Mouse (Mus musculus) lung, postnatal 0 days (tissue): ENCODE results near the gene Spata6. TPM values are rescaled to one million over a fixed set of nuclear protein-coding genes. Genes with fewer than 3 reads are reported as not detected.

Experiments used
- ATAC-seq: fragments of 200-750 bp; cut with Nextera tagmentation; 2 replicates; pipeline ENCODE4 v1.8.0; 2017; ENCODE audit warnings: moderate library complexity
- DNase-seq: peaks from one replicate; pipeline ENCODE4 v3.0.0-alpha.2; 2016; ENCODE audit warnings: low spot score
- H3K27ac ChIP-seq: fragments of 300-500 bp; sonication (generic); 2 replicates; pipeline ENCODE4 v1.5.1; 2014; ENCODE audit warnings: antibody characterized with exemption, mild to moderate bottlenecking, low read length, mixed read lengths
- H3K27me3 ChIP-seq: fragments of 300-500 bp; sonication (generic); replicated peaks from 2 replicates; pipeline ENCODE4 v1.6.1; 2014; ENCODE audit warnings: low read length, mixed read lengths; ENCODE audit not compliant: insufficient read depth
- H3K36me3 ChIP-seq: fragments of 300-500 bp; sonication (generic); 2 replicates; pipeline ENCODE4 v1.6.1; 2014; ENCODE audit warnings: low read length, mixed read lengths; ENCODE audit not compliant: insufficient read depth
- H3K4me1 ChIP-seq: fragments of 300-500 bp; sonication (generic); 2 replicates; pipeline ENCODE4 v1.6.1; 2014; ENCODE audit warnings: antibody characterized with exemption, low read depth, low read length, mixed read lengths; ENCODE audit not compliant: insufficient read depth
- H3K4me2 ChIP-seq: fragments of 300-500 bp; sonication (generic); replicated peaks from 2 replicates; pipeline ENCODE4 v1.6.1; 2014; ENCODE audit warnings: low read depth, mild to moderate bottlenecking, low read length, moderate library complexity, mixed read lengths
- H3K4me3 ChIP-seq: fragments of 300-500 bp; sonication (generic); 2 replicates; pipeline ENCODE4 v1.5.1; 2014; ENCODE audit warnings: low read depth, low read length
- H3K9ac ChIP-seq: fragments of 300-500 bp; sonication (generic); replicated peaks from 2 replicates; pipeline ENCODE4 v1.6.1; 2014; ENCODE audit warnings: low read depth, mild to moderate bottlenecking
- H3K9me3 ChIP-seq: fragments of 300-500 bp; sonication (generic); 2 replicates; pipeline ENCODE4 v1.6.1; 2016; ENCODE audit warnings: low read length, mixed read lengths
- CTCF ChIP-seq: IDR thresholded peaks from 2 replicates; pipeline ENCODE4 v1.5.1; 2016; ENCODE audit warnings: antibody characterized with exemption, mild to moderate bottlenecking
- EP300 ChIP-seq: IDR thresholded peaks from 2 replicates; pipeline ENCODE4 v1.6.1; 2016; ENCODE audit warnings: antibody characterized with exemption, mild to moderate bottlenecking, control low read depth
- WGBS: fragments of 180-500 bp; shearing (Covaris S2); extraction: QIAGEN DNeasy Blood & Tissue Kit; methylation state at CpG from one replicate; pipeline ENCODE4 v1.1.7; 2014; 5-methylcytosine and 5-hydroxymethylcytosine counted together
- polyA plus RNA-seq: library from polyadenylated mRNA; unstranded; fragments of >200 nt; fragmentation: Nextera tagmentation; extraction: Ambion mirVana; gene quantifications from 2 replicates; pipeline ENCODE4 v1.2.1, GENCODE M21; 2015

Spata6 gene
- polyA plus RNA-seq, 1 experiment from 2014 or later, result 33.2 TPM

DNA sequence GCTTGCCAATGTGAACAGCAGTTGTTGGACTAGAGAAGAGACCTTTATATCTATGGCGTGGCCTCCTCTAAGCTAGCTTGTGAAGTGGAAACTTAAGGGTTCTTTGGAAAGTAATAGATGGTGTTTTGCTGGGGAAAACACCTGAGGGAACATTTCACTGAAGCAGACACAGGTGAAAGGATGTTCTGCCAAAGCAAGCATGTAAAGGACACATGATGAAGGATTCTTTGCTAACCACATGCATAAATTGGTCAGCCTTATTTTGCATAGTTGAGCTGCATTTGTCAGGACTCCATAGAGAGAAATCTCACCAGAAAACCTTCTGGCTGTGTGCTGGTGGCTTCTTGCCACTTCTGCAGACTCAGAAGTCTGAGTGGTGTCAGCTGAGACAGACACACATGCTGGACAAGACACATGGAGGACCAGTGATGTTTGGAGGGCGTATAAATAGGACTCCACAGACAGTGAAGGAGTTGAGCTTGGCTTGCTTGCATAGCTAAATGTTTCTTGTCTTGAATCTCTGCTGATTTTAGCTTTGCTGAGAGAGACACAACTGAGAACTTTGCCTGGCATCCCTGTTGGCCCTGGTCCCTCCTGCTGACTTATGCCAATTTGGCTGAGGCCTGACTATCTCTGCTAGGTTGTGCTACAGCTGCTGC lies 148.1 kb downstream of the Spata6 start:
- no peaks in the 10 kb centered on the region for H3K4me1 ChIP-seq
- WGBS, result 59% methylated on average over 2 of the region's 2 CpGs
- H3K27me3 ChIP-seq, result no peaks in the 10 kb centered on the region

More for the DNA sequence above, 148.1 kb downstream of the Spata6 start:
- DNase-seq, result no peak
- H3K27ac ChIP-seq, result no peak overlapping the region
- no peak for ATAC-seq
- no peak overlapping the region for H3K4me3 ChIP-seq
- TF ChIP-seq CTCF (no peak), EP300 (no peak)
- no peak overlapping the region for H3K9ac ChIP-seq
- no peaks in the 10 kb centered on the region for H3K36me3 ChIP-seq
- no peaks in the 10 kb centered on the region for H3K9me3 ChIP-seq
- H3K4me2 ChIP-seq, result no peak overlapping the region

Other genes starting within 250 kb of the Spata6 start
- gene Slc5a9, start 182.9 kb downstream of the Spata6 start, polyA plus RNA-seq, result 0.10 and 0.20 TPM in 2 replicates
- gene Skint8, start 199.4 kb downstream of the Spata6 start, polyA plus RNA-seq, result not detected in 2 replicates